ENCODE assay signal across 8 mouse cellular contexts in the genomic region with DNA sequence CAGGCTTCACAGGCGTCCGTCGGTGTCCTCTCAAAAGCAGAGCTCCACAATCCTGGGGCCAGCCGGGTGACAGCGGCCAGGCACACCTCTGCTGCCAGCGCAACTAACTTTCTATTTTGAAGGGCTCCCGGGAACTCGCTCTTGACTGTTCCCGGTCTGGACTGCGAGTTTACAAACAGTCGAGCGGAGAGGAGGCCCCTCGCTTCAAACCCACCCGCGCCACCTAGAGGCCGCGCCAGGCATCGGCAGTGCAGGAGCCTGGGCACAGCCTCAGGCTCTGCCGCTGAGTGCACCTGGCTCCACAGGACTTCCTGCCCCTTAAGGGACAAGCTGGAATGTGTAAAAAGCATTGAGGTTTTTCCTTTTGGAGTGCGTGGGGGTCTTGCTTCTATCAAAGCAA. TPM values are rescaled to one million over a fixed set of nuclear protein-coding genes. Genes with fewer than 3 reads are reported as not detected.
A peak's percentile ranks its signal among the peaks of the same experiment; 100 is the strongest.
DNase-seq lines count a peak whose midpoint lies in the region; ATAC-seq lines count a peak whose summit lies in the region.

A gene (minus strand): TSS at position 122 of the 400 bp plus-strand sequence.

- intact Hi-C loops in heart, postnatal 14 days (cut with DNase I), result loop anchor here (2.0 kb wide), 2 partner anchors 49 to 115 kb away; no protein-coding TSS in a partner anchor

- 0 out of 2 replicates have a peak within 1 kb of the TSS, but pooled peaks have one; percentile 32 for H3K9ac ChIP-seq in forebrain, embryonic 14.5 days (ENCODE audit: low read length)
- H3K9ac ChIP-seq in liver, embryonic 16.5 days (ENCODE audit: low read depth, low read length), result no peak within 1 kb of the TSS
- H3K9ac ChIP-seq in neural tube, embryonic 14.5 days (replicated peaks; ENCODE audit: low read depth, low read length), result no peak within 1 kb of the TSS

- ATAC-seq in forebrain, embryonic 14.5 days, result 0 out of 2 replicates have a peak, but pooled peaks have one; percentile 42
- no peak for ATAC-seq in liver, embryonic 16.5 days (ENCODE audit: low read depth)
- peak; percentile 76 for ATAC-seq in neural tube, embryonic 14.5 days (ENCODE audit: low read depth)

- peak within 1 kb of the TSS; percentile 43 for H3K4me2 ChIP-seq in forebrain, embryonic 14.5 days (ENCODE audit: low read length)
- peak within 1 kb of the TSS; percentile 48 for H3K4me2 ChIP-seq in liver, embryonic 16.5 days (ENCODE audit: low read depth, low read length)
- peak within 1 kb of the TSS; percentile 35; the same call in 1 of the 2 replicates for H3K4me2 ChIP-seq in neural tube, embryonic 14.5 days (ENCODE audit: low read depth, low read length)

- no peaks in the 10 kb centered on the region for H3K36me3 ChIP-seq in forebrain, embryonic 14.5 days (ENCODE audit: control insufficient read depth, insufficient read depth, low read length)
- no peaks in the 10 kb centered on the region for H3K36me3 ChIP-seq in liver, embryonic 16.5 days (ENCODE audit: control insufficient read depth, insufficient read depth)
- H3K36me3 ChIP-seq in neural tube, embryonic 14.5 days (ENCODE audit: control insufficient read depth, insufficient read depth, low read length), result no peaks in the 10 kb centered on the region

- no peak within 1 kb of the TSS for H3K27ac ChIP-seq in forebrain, embryonic 14.5 days (ENCODE audit: low read depth, low read length)
- H3K27ac ChIP-seq in liver, embryonic 16.5 days (ENCODE audit: low read length), result no peak within 1 kb of the TSS
- no peak within 1 kb of the TSS for H3K27ac ChIP-seq in neural tube, embryonic 14.5 days (ENCODE audit: low read depth, low read length)

- peak; percentile 21 to 35 for DNase-seq in CD8-positive naive resting alpha-beta T cell, adult 2 months (ENCODE audit: low read depth in 2 of 2, low spot score in 2 of 2)
- peak; percentile 43 for DNase-seq in cerebellum, adult 11 months
- peak; percentile 84 for DNase-seq in forebrain, embryonic 14.5 days (ENCODE audit: low spot score)
- peak; percentile 81 to 91 for DNase-seq in heart, postnatal 14 days
- peak; percentile 92 to 93 for DNase-seq in kidney, postnatal 4 days
- DNase-seq in testis, postnatal 10 days (ENCODE audit: low spot score), result peak; percentile 93

- H3K4me3 ChIP-seq in forebrain, embryonic 14.5 days (ENCODE audit: low read depth, low read length), result 0 out of 2 replicates have a peak within 1 kb of the TSS, but pooled peaks have one; percentile 1
- H3K4me3 ChIP-seq in liver, embryonic 16.5 days (ENCODE audit: low read depth, low read length), result peak within 1 kb of the TSS; percentile 33
- no peak within 1 kb of the TSS for H3K4me3 ChIP-seq in neural tube, embryonic 14.5 days (ENCODE audit: low read depth, low read length)

- H3K4me1 ChIP-seq in forebrain, embryonic 14.5 days (ENCODE audit: control insufficient read depth, insufficient read depth, low read length), result peaks cover 15% of the 10 kb centered on the region
- H3K4me1 ChIP-seq in liver, embryonic 16.5 days (ENCODE audit: control insufficient read depth, low read depth, low read length), result no peaks in the 10 kb centered on the region
- H3K4me1 ChIP-seq in neural tube, embryonic 14.5 days (ENCODE audit: control insufficient read depth, insufficient read depth, low read length), result 0 out of 2 replicates have a peak, but pooled peaks cover 2% of the 10 kb centered on the region

- peaks cover 14% of the 10 kb centered on the region for H3K27me3 ChIP-seq in forebrain, embryonic 14.5 days (replicated peaks; ENCODE audit: control insufficient read depth, insufficient read depth, low read length)
- H3K27me3 ChIP-seq in liver, embryonic 16.5 days (ENCODE audit: control insufficient read depth, insufficient read depth, low read depth, low read length), result peaks cover 2% of the 10 kb centered on the region; the same call in 1 of the 2 replicates
- H3K27me3 ChIP-seq in neural tube, embryonic 14.5 days (ENCODE audit: control insufficient read depth, insufficient read depth, low read length), result no peaks in the 10 kb centered on the region

- 1% methylated on average over 20 of the region's 20 CpGs for WGBS in forebrain, embryonic 14.5 days
- 2% methylated on average over 20 of the region's 20 CpGs for WGBS in liver, embryonic 16.5 days (ENCODE audit: insufficient replicate concordance)
- 5% methylated on average over 20 of the region's 20 CpGs for WGBS in neural tube, embryonic 14.5 days

- H3K9me3 ChIP-seq in forebrain, embryonic 14.5 days (replicated peaks; ENCODE audit: control insufficient read depth, low read length), result no peaks in the 10 kb centered on the region
- no peaks in the 10 kb centered on the region for H3K9me3 ChIP-seq in liver, embryonic 16.5 days (replicated peaks; ENCODE audit: control insufficient read depth, low read length)
- H3K9me3 ChIP-seq in neural tube, embryonic 14.5 days (ENCODE audit: control insufficient read depth, low read length), result no peaks in the 10 kb centered on the region

RNA-seq across cellular contexts. Expression of the gene that starts here (rescaled TPM):
- 0.89 and 0.98 TPM in 2 replicates for polyA plus RNA-seq in forebrain, embryonic 14.5 days (2014; fragmentation: Nextera tagmentation; extraction: Ambion mirVana)
- total RNA-seq in heart, postnatal 14 days (2021), result under 1 TPM; 0.39 to 0.69 TPM
- polyA plus RNA-seq in liver, embryonic 16.5 days (2015; fragmentation: Nextera tagmentation; extraction: Ambion mirVana), result not detected in 2 replicates
- polyA plus RNA-seq in neural tube, embryonic 14.5 days (2014; fragmentation: Nextera tagmentation; extraction: Ambion mirVana), result 0.07 and 0.26 TPM in 2 replicates

Comparison
In these comparisons a context has a peak if more than half of its experiments do, and no peak if none do; other contexts are left out.
1. Peak in DNase-seq, ATAC-seq, H3K4me3 ChIP-seq, H3K9ac ChIP-seq and H3K4me2 ChIP-seq in forebrain, embryonic 14.5 days; RNA of the gene not detected or under 1 TPM.
2. Peak in DNase-seq in heart, postnatal 14 days; RNA of the gene not detected or under 1 TPM.
3. Peak in ATAC-seq and H3K4me2 ChIP-seq in neural tube, embryonic 14.5 days; RNA of the gene not detected or under 1 TPM.
4. DNase-seq: peak in every context shown above with its lines; median percentile 93 in testis, postnatal 10 days; 92 in kidney, postnatal 4 days; 86 in heart, postnatal 14 days; 84 in forebrain, embryonic 14.5 days; 43 in cerebellum, adult 11 months; 28 in CD8-positive naive resting alpha-beta T cell, adult 2 months.